ENCODE assay signal across 34 mouse cellular contexts in genomic region chr12:102605607-102606006, GRCm38 (mm10). TPM values are rescaled to one million over a fixed set of nuclear protein-coding genes. Genes with fewer than 3 reads are reported as not detected.
DNase-seq lines count a peak whose midpoint lies in the region; ATAC-seq and TF ChIP-seq lines count a peak whose summit lies in the region.
"Had no signal": no experiment of that assay in that cellular context is flagged by ENCODE, and none has a peak within 500 bp of the region (broad histone marks: within the 10 kb centered on the region; RNA-seq: fewer than 3 reads in every experiment).

No protein-coding gene starts in this region.

- no peaks in the 10 kb centered on the region for H3K27me3 ChIP-seq in thymus, adult 2 months (ENCODE audit: control insufficient read depth, insufficient read depth, low read length)
- no peaks in the 10 kb centered on the region for H3K27me3 ChIP-seq in embryonic facial prominence, embryonic 10.5 days (replicated peaks; ENCODE audit: low read depth, poor library complexity, severe bottlenecking)
- H3K27me3 ChIP-seq in forebrain, embryonic 11.5 days (ENCODE audit: control insufficient read depth, insufficient read depth, low read length) = no peaks in the 10 kb centered on the region
- H3K27me3 ChIP-seq: embryonic facial prominence, embryonic 13.5 days; heart, embryonic 13.5 days; intestine, embryonic 15.5 days; limb, embryonic 12.5 days; liver, embryonic 15.5 days; midbrain, embryonic 12.5 days; stomach, embryonic 15.5 days had no signal

- TF ChIP-seq POLR2A in thymus, adult 2 months (IDR thresholded peaks at IDR 0.05; ENCODE audit: control insufficient read depth, extremely low read depth, insufficient read depth, low read length, poor library complexity) = no peak

- 11% methylated on average over 6 of the region's 6 CpGs for WGBS in thymus, adult 2 months
- WGBS in embryonic facial prominence, embryonic 10.5 days = 88% methylated on average over 6 of the region's 6 CpGs
- 92% methylated on average over 6 of the region's 6 CpGs for WGBS in forebrain, embryonic 11.5 days

- TF ChIP-seq CTCF in thymus, adult 2 months (IDR thresholded peaks at IDR 0.05; ENCODE audit: borderline replicate concordance, control insufficient read depth, extremely low read depth, insufficient read depth, low read length, poor library complexity) = no peak

- H3K27ac ChIP-seq in thymus, adult 2 months (ENCODE audit: control insufficient read depth, insufficient read depth, low read length) = no peak overlapping the region
- no peak overlapping the region; the same call in 1 of the 2 replicates for H3K27ac ChIP-seq in embryonic facial prominence, embryonic 10.5 days (replicated peaks)
- no peak overlapping the region for H3K27ac ChIP-seq in forebrain, embryonic 11.5 days (ENCODE audit: low read depth, low read length)
- H3K27ac ChIP-seq: embryonic facial prominence, embryonic 13.5 days; forebrain, embryonic 10.5 days; heart, adult 2 months; heart, embryonic 13.5 days; hindbrain, embryonic 14.5 days; intestine, embryonic 15.5 days; limb, embryonic 12.5 days; liver, embryonic 15.5 days; midbrain, embryonic 12.5 days; stomach, embryonic 15.5 days had no signal

- H3K4me2 ChIP-seq in forebrain, embryonic 11.5 days (ENCODE audit: low read depth, low read length, severe bottlenecking) = no peak overlapping the region
- H3K4me2 ChIP-seq: embryonic facial prominence, embryonic 13.5 days; heart, embryonic 13.5 days; hindbrain, embryonic 14.5 days; intestine, embryonic 15.5 days; limb, embryonic 12.5 days; liver, embryonic 15.5 days; lung, embryonic 14.5 days; midbrain, embryonic 12.5 days; stomach, embryonic 15.5 days had no signal

- H3K36me3 ChIP-seq in thymus, adult 2 months (ENCODE audit: control insufficient read depth, insufficient read depth, low read length) = no peaks in the 10 kb centered on the region
- H3K36me3 ChIP-seq in embryonic facial prominence, embryonic 10.5 days (replicated peaks) = peaks cover 10% of the 10 kb centered on the region; the same call in 1 of the 2 replicates
- no peaks in the 10 kb centered on the region for H3K36me3 ChIP-seq in forebrain, embryonic 11.5 days (ENCODE audit: control insufficient read depth, insufficient read depth, low read length)
- H3K36me3 ChIP-seq: liver, embryonic 15.5 days; midbrain, embryonic 12.5 days had no signal

- DNase-seq in thymus, adult 2 months = peak; percentile 37
- no peak for DNase-seq in thymus, adult 18-20 months
- peak; percentile 61 for DNase-seq in naive thymus-derived CD4-positive, alpha-beta T cell, adult 2 months (ENCODE audit: low read depth)
- peak; percentile 35 for DNase-seq in thymus, postnatal 4 days
- no peak for DNase-seq in embryonic facial prominence, embryonic 10.5 days (ENCODE audit: low spot score)
- no peak for DNase-seq in layer of hippocampus, postnatal 36 days
- DNase-seq in forebrain, embryonic 11.5 days (ENCODE audit: low spot score) = no peak
- DNase-seq: adrenal gland, postnatal 14 days; cerebellum, adult 11 months; cerebellum, adult 9-10 months; cerebellum, postnatal 36 days; embryo, embryonic 11 days; heart, adult 2 months; heart, postnatal 10 days; kidney, adult 2 months; kidney, postnatal 4 days; layer of hippocampus, adult 9-11 months; lung, embryonic 14.5 days; retina, postnatal 1 day; right cerebral cortex, postnatal 25 days had no signal

- peak; percentile 69 for ATAC-seq in activated CD4-positive, CD25-positive, alpha-beta regulatory T cell, adult 4 months
- no peak for ATAC-seq in forebrain, embryonic 11.5 days (replicated peaks; ENCODE audit: low FRiP score)
- ATAC-seq: forebrain, embryonic 16.5 days; intestine, embryonic 15.5 days had no signal

- H3K4me3 ChIP-seq in thymus, adult 2 months (ENCODE audit: control insufficient read depth, insufficient read depth, low read length) = no peak overlapping the region
- H3K4me3 ChIP-seq in embryonic facial prominence, embryonic 10.5 days = no peak overlapping the region
- no peak overlapping the region for H3K4me3 ChIP-seq in forebrain, embryonic 11.5 days (ENCODE audit: low read depth, low read length)
- H3K4me3 ChIP-seq: embryonic facial prominence, embryonic 13.5 days; forebrain, embryonic 10.5 days; heart, adult 2 months; heart, embryonic 13.5 days; intestine, embryonic 15.5 days; limb, embryonic 12.5 days; liver, embryonic 15.5 days; midbrain, embryonic 12.5 days; stomach, embryonic 15.5 days had no signal

- no peaks in the 10 kb centered on the region for H3K9me3 ChIP-seq in embryonic facial prominence, embryonic 10.5 days
- H3K9me3 ChIP-seq in forebrain, embryonic 11.5 days (ENCODE audit: control insufficient read depth, low read length) = no peaks in the 10 kb centered on the region
- H3K9me3 ChIP-seq: embryonic facial prominence, embryonic 13.5 days; forebrain, embryonic 10.5 days; heart, embryonic 13.5 days; intestine, embryonic 15.5 days; limb, embryonic 12.5 days; liver, embryonic 15.5 days; midbrain, embryonic 12.5 days; stomach, embryonic 15.5 days had no signal

- H3K9ac ChIP-seq in forebrain, embryonic 11.5 days (ENCODE audit: low read length) = no peak overlapping the region
- H3K9ac ChIP-seq: embryonic facial prominence, embryonic 13.5 days; heart, embryonic 13.5 days; hindbrain, embryonic 14.5 days; intestine, embryonic 15.5 days; limb, embryonic 12.5 days; liver, embryonic 15.5 days; lung, embryonic 14.5 days; midbrain, embryonic 12.5 days; stomach, embryonic 15.5 days had no signal

- H3K4me1 ChIP-seq in thymus, adult 2 months (replicated peaks; ENCODE audit: control insufficient read depth, insufficient read depth, low read length) = peaks cover 10% of the 10 kb centered on the region
- peaks cover 38% of the 10 kb centered on the region for H3K4me1 ChIP-seq in embryonic facial prominence, embryonic 10.5 days
- peaks cover 12% of the 10 kb centered on the region for H3K4me1 ChIP-seq in forebrain, embryonic 11.5 days (replicated peaks; ENCODE audit: control insufficient read depth, insufficient read depth, low read length)
- H3K4me1 ChIP-seq: liver, embryonic 15.5 days had no signal

RNA-seq across cellular contexts. Expression of gene Chga, which starts 50.8 kb away (rescaled TPM):
- polyA plus RNA-seq in thymus, adult 2 months (2012; rRNA removed) = 7.3 and 12.4 TPM in 2 replicates
- not detected for polyA plus RNA-seq in activated CD4-positive, CD25-positive, alpha-beta regulatory T cell, adult 4 months (2017; shearing (Covaris generic))
- polyA plus RNA-seq in embryonic facial prominence, embryonic 10.5 days (2016; fragmentation: Nextera tagmentation; extraction: Ambion mirVana) = 6.2 and 6.6 TPM in 2 replicates
- total RNA-seq in layer of hippocampus, postnatal 36 days (2021) = 100 to 1,000 TPM; 125 to 130 TPM
- polyA plus RNA-seq in forebrain, embryonic 11.5 days (2014; fragmentation: Nextera tagmentation; extraction: Ambion mirVana) = 16.7 and 18.1 TPM in 2 replicates
- total RNA-seq: gastrocnemius, adult 8-10 months; heart, adult 2 months; heart, postnatal 10 days; liver, adult 2 months; megakaryocyte, adult 5-6 weeks had no signal
- polyA plus RNA-seq: liver, adult 2 months had no signal

Comparison
In these comparisons a context has a peak if more than half of its experiments do, and no peak if none do; other contexts are left out.
1. DNase-seq: peak in thymus, adult 2 months (single experiment), naive thymus-derived CD4-positive, alpha-beta T cell, adult 2 months (single experiment) and thymus, postnatal 4 days (single experiment); none in thymus, adult 18-20 months (0 of 2), embryonic facial prominence, embryonic 10.5 days (single experiment), layer of hippocampus, postnatal 36 days (0 of 2) and forebrain, embryonic 11.5 days (single experiment).